Mouse (Mus musculus) limb, embryonic 14.5 days (tissue): ENCODE results near the gene Emsy. TPM values are rescaled to one million over a fixed set of nuclear protein-coding genes. Genes with fewer than 3 reads are reported as not detected.

Source experiments
- ATAC-seq: fragments of 200-750 bp; cut with Nextera tagmentation; 2 replicates; pipeline ENCODE4 v1.8.0; 2017; ENCODE audit warnings: low read depth, moderate number of reproducible peaks, moderate TSS enrichment; ENCODE audit not compliant: low FRiP score
- DNase-seq: peaks from one replicate; pipeline ENCODE4 v3.0.0-alpha.2; 2015; ENCODE audit warnings: low spot score
- H3K27ac ChIP-seq: fragments of 300-500 bp; sonication (generic); replicated peaks from 2 replicates; pipeline ENCODE4 v1.5.1; 2014; ENCODE audit warnings: low read depth, mild to moderate bottlenecking, low read length, moderate library complexity, mixed read lengths
- H3K27me3 ChIP-seq: fragments of 300-500 bp; sonication (generic); 2 replicates; pipeline ENCODE4 v1.6.1; 2014; ENCODE audit warnings: low read length, mixed read lengths; ENCODE audit not compliant: control insufficient read depth, insufficient read depth
- H3K36me3 ChIP-seq: fragments of 300-500 bp; sonication (generic); 2 replicates; pipeline ENCODE4 v1.6.1; 2014; ENCODE audit warnings: mild to moderate bottlenecking, low read length, moderate library complexity, mixed read lengths; ENCODE audit not compliant: control insufficient read depth, insufficient read depth
- H3K4me1 ChIP-seq: fragments of 300-500 bp; sonication (generic); 2 replicates; pipeline ENCODE4 v1.6.1; 2014; ENCODE audit warnings: antibody characterized with exemption, low read length, mixed read lengths; ENCODE audit not compliant: control insufficient read depth, insufficient read depth
- H3K4me2 ChIP-seq: fragments of 300-500 bp; sonication (generic); replicated peaks from 2 replicates; pipeline ENCODE4 v1.6.1; 2014; ENCODE audit warnings: low read depth, mild to moderate bottlenecking, low read length, moderate library complexity; ENCODE audit not compliant: severe bottlenecking
- H3K4me3 ChIP-seq: fragments of 300-500 bp; sonication (generic); replicated peaks from 2 replicates; pipeline ENCODE4 v1.5.1; 2014; ENCODE audit warnings: low read length
- H3K9ac ChIP-seq: fragments of 300-500 bp; sonication (generic); 2 replicates; pipeline ENCODE4 v1.6.1; 2014; ENCODE audit warnings: mild to moderate bottlenecking, low read depth, low read length, moderate library complexity; ENCODE audit not compliant: severe bottlenecking
- H3K9me3 ChIP-seq: fragments of 300-500 bp; sonication (generic); 2 replicates; pipeline ENCODE4 v1.6.1; 2016; ENCODE audit warnings: low read length; ENCODE audit not compliant: control insufficient read depth
- POLR2A ChIP-seq: fragments of 200-500 bp; IDR thresholded peaks from 2 replicates; pipeline ENCODE4 v1.8.0; 2012; ENCODE audit warnings: inconsistent platforms, mild to moderate bottlenecking, moderate library complexity, borderline replicate concordance; ENCODE audit not compliant: insufficient read depth, insufficient read length; ENCODE audit errors: extremely low read depth
- WGBS: fragments of 180-500 bp; shearing (Covaris S2); extraction: QIAGEN DNeasy Blood & Tissue Kit; methylation state at CpG from one replicate; pipeline ENCODE4 v1.1.7; 2014; 5-methylcytosine and 5-hydroxymethylcytosine counted together
- polyA plus RNA-seq, 2 experiments: library from polyadenylated mRNA; depleted of rRNA in 1 of 2; stranded (reverse) in 1 of 2; unstranded in 1 of 2; fragments of >200 nt; fragmentation: Nextera tagmentation in 1 of 2; extraction: Ambion mirVana in 1 of 2; gene quantifications; 2 replicates each; pipeline versions ENCODE4 v1.2.1 to v1.2.3; 2012 to 2014

Gene Emsy
- polyA plus RNA-seq, 2 experiments = 32.0 to 46.4 TPM

DNA sequence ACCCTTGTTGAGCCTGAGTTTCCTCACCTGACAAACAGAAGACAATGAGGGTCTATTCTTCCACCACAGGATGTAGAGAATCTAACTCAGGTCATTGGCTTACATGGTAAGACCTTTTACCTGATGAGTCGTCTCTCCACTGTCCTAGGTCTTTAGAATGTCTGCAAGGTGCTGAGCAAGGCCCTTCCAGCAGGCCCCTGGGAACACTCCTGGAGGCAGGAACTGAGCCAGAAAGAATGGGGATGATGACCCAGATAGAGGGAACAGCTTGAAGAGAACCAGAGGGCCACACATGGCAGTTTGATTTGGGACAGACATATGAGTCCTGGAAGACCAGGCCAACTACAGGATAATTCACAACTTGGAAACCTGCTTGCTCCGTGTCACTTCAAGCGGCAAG is 114.3 kb downstream of the Emsy start:
- Histone ChIP-seq H3K27ac (no peak overlapping the region), H3K4me2 (no peak overlapping the region), H3K9me3 (no peaks in the 10 kb centered on the region), H3K4me3 (no peak overlapping the region), H3K9ac (no peak overlapping the region), H3K27me3 (no peaks in the 10 kb centered on the region), H3K4me1 (peaks cover 17% of the 10 kb centered on the region), H3K36me3 (no peaks in the 10 kb centered on the region)
- DNase-seq (no peak), ATAC-seq (no peak)
- no peak for TF ChIP-seq POLR2A
- WGBS = 83% methylated on average over 3 of the region's 3 CpGs

DNA sequence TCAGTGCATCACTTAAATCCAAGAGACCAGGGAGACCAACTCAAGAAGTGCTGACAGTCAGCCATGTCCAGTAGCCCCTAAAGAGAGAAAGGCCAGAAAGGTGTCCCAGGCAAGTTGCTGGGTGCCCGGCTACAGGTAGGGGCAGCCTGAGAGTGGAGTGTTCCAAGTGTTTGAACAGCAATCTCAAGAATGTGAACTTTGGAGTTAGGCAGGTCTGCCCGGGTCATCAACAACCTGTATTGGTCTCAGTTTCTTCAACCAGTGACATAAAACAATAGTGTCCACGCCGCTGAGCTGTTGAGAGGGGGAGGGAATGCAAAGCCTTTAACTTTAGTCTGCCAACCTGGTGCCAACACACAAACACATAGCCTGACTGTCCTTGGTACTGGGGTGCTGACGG is 115.0 kb downstream of the Emsy start:
- Histone ChIP-seq H3K4me1 (peaks cover 18% of the 10 kb centered on the region), H3K4me3 (no peak overlapping the region), H3K27me3 (no peaks in the 10 kb centered on the region), H3K27ac (no peak overlapping the region), H3K4me2 (no peak overlapping the region), H3K9ac (no peak overlapping the region), H3K9me3 (no peaks in the 10 kb centered on the region), H3K36me3 (no peaks in the 10 kb centered on the region)
- TF ChIP-seq POLR2A = no peak
- ATAC-seq (no peak), DNase-seq (no peak)
- 84% methylated on average over 5 of the region's 5 CpGs for WGBS

DNA sequence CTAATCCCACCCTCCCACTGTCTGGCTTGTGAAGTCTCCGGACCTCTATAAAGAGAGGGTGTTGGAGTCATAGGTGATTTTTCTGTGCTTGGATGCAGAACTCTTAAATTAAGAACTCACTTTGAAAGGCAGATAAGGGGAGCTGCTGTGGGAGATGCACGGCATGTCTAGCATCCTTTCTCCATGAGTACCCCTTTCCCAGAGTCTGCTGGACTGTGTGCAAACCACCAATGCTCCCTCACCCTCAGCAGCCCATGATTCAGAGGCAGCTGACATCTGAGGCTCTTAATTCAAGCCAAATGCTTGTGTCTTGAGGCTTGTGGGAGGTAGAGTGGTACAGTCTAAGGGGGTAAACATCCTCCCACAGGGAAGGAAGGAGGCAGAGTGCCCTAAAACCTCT is 115.7 kb downstream of the Emsy start:
- peaks cover 18% of the 10 kb centered on the region for H3K4me1 ChIP-seq
- 18% methylated on average over 2 of the region's 2 CpGs for WGBS
- H3K27ac ChIP-seq = no peak overlapping the region

DNA sequence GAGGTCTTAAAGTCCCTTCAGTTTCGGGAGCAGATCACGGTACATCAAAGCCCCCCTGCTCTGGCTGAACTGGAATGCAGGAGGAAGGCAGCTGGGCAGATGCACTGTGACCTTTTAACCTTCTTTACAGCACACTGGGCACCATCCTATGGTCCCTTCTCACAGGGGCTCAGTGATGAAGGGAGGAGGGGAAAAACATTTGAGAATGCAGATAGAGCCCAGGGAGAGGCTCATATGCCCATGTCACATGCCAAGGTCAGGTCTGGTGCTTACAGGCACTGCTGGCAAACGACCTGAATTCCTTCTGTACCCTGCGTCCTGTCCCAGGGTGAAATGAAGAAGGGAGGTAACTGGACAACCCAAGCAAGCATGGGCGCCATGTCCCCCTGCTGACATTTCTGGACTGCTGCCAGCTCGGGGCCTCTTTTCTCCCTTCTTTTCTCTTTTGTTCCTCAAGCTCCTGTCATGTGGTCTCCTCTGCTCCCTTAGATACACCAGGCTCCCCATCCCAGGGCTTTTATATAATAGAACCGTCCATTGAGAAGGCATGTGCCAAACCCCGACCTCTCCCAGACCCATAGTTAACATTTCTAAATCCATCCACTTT is 118.5 kb downstream of the Emsy start:
- Histone ChIP-seq H3K9me3 (no peaks in the 10 kb centered on the region), H3K4me1 (peaks cover 14% of the 10 kb centered on the region), H3K36me3 (no peaks in the 10 kb centered on the region), H3K4me3 (no peak overlapping the region), H3K27me3 (no peaks in the 10 kb centered on the region), H3K4me2 (no peak overlapping the region), H3K27ac (no peak overlapping the region), H3K9ac (no peak overlapping the region)
- TF ChIP-seq POLR2A = no peak
- ATAC-seq (peak; percentile 36; the same call in 1 of the 2 replicates), DNase-seq (no peak)
- 48% methylated on average over 7 of the region's 8 CpGs for WGBS

More for the DNA sequence above, 115.7 kb downstream of the Emsy start:
- no peak overlapping the region for H3K9ac ChIP-seq
- no peaks in the 10 kb centered on the region for H3K36me3 ChIP-seq
- ATAC-seq (no peak), DNase-seq (no peak)
- no peak overlapping the region for H3K4me3 ChIP-seq
- H3K27me3 ChIP-seq = no peaks in the 10 kb centered on the region
- no peak overlapping the region for H3K4me2 ChIP-seq
- TF ChIP-seq POLR2A = no peak
- H3K9me3 ChIP-seq = no peaks in the 10 kb centered on the region

GRCm38 (mm10) chr7:98537210-98537966 is 119.2 kb downstream of the Emsy start:
- no peak for TF ChIP-seq POLR2A
- H3K36me3 ChIP-seq = no peaks in the 10 kb centered on the region
- H3K27me3 ChIP-seq = no peaks in the 10 kb centered on the region
- H3K4me1 ChIP-seq = peaks cover 11% of the 10 kb centered on the region
- H3K4me3 ChIP-seq = no peak overlapping the region
- no peak overlapping the region for H3K9ac ChIP-seq
- no peak for DNase-seq
- WGBS = 42% methylated on average over 10 of the region's 10 CpGs
- H3K4me2 ChIP-seq = no peak overlapping the region
- H3K27ac ChIP-seq = no peak overlapping the region
- ATAC-seq = peak; percentile 10; the same call in 1 of the 2 replicates
- no peaks in the 10 kb centered on the region for H3K9me3 ChIP-seq

Other genes starting within 250 kb of the Emsy start
- gene Gucy2d, start 216.4 kb downstream of the Emsy start, polyA plus RNA-seq (2012; rRNA removed) = 0.09 TPM in 1 of 2 replicates, not detected in the other
- not detected in 2 replicates for gene Gucy2d, start 216.4 kb downstream of the Emsy start, polyA plus RNA-seq (2014; fragmentation: Nextera tagmentation; extraction: Ambion mirVana)
- 12.3 and 16.1 TPM in 2 replicates for gene Lrrc32, start 167.5 kb downstream of the Emsy start, polyA plus RNA-seq (2012; rRNA removed)
- 8.9 and 10.5 TPM in 2 replicates for gene Lrrc32, start 167.5 kb downstream of the Emsy start, polyA plus RNA-seq (2014; fragmentation: Nextera tagmentation; extraction: Ambion mirVana)
- 35.4 and 42.1 TPM in 2 replicates for gene Thap12, start 46.3 kb upstream of the Emsy start, polyA plus RNA-seq (2012; rRNA removed)
- 68.5 and 76.8 TPM in 2 replicates for gene Thap12, start 46.3 kb upstream of the Emsy start, polyA plus RNA-seq (2014; fragmentation: Nextera tagmentation; extraction: Ambion mirVana)
- gene Wnt11, start 178.3 kb upstream of the Emsy start, polyA plus RNA-seq (2012; rRNA removed) = 115 and 178 TPM in 2 replicates
- 39.1 and 40.1 TPM in 2 replicates for gene Wnt11, start 178.3 kb upstream of the Emsy start, polyA plus RNA-seq (2014; fragmentation: Nextera tagmentation; extraction: Ambion mirVana)